Mouse (Mus musculus) lung, embryonic 16.5 days (tissue): ENCODE results near the gene Armc2. TPM values are rescaled to one million over a fixed set of nuclear protein-coding genes. Genes with fewer than 3 reads are reported as not detected.

ENCODE experiments used
- ATAC-seq: fragments of 200-750 bp; cut with Nextera tagmentation; 2 replicates; pipeline ENCODE4 v1.8.0; 2017; ENCODE audit warnings: low read depth, mild to moderate bottlenecking, moderate library complexity
- H3K27ac ChIP-seq: fragments of 300-500 bp; sonication (generic); 2 replicates; pipeline ENCODE4 v1.5.1; 2014; ENCODE audit warnings: mild to moderate bottlenecking, control low read depth, low read length
- H3K27me3 ChIP-seq: fragments of 300-500 bp; sonication (generic); 2 replicates; pipeline ENCODE4 v1.6.1; 2014; ENCODE audit warnings: low read depth, low read length, mixed read lengths; ENCODE audit not compliant: control insufficient read depth, insufficient read depth
- H3K36me3 ChIP-seq: fragments of 300-500 bp; sonication (generic); 2 replicates; pipeline ENCODE4 v1.6.1; 2014; ENCODE audit warnings: low read length; ENCODE audit not compliant: control insufficient read depth, insufficient read depth
- H3K4me1 ChIP-seq: fragments of 300-500 bp; sonication (generic); replicated peaks from 2 replicates; pipeline ENCODE4 v1.6.1; 2014; ENCODE audit warnings: low read length, mixed read lengths; ENCODE audit not compliant: control insufficient read depth, insufficient read depth
- H3K4me2 ChIP-seq: fragments of 300-500 bp; sonication (generic); 2 replicates; pipeline ENCODE4 v1.6.1; 2014; ENCODE audit warnings: low read depth, low read length, control low read depth
- H3K4me3 ChIP-seq: fragments of 300-500 bp; sonication (generic); 2 replicates; pipeline ENCODE4 v1.5.1; 2014; ENCODE audit warnings: mild to moderate bottlenecking, low read length, control low read depth
- H3K9ac ChIP-seq: fragments of 300-500 bp; sonication (generic); 2 replicates; pipeline ENCODE4 v1.6.1; 2014; ENCODE audit warnings: low read length, control low read depth
- H3K9me3 ChIP-seq: fragments of 300-500 bp; sonication (generic); 2 replicates; pipeline ENCODE4 v1.6.1; 2016; ENCODE audit warnings: low read length; ENCODE audit not compliant: control insufficient read depth
- WGBS: fragments of 180-500 bp; shearing (Covaris S2); extraction: QIAGEN DNeasy Blood & Tissue Kit; methylation state at CpG from one replicate; pipeline ENCODE4 v1.1.7; 2014; 5-methylcytosine and 5-hydroxymethylcytosine counted together
- polyA plus RNA-seq: library from polyadenylated mRNA; unstranded; fragments of >200 nt; fragmentation: Nextera tagmentation; extraction: Ambion mirVana; gene quantifications from 2 replicates; pipeline ENCODE4 v1.2.1, GENCODE M21; 2015

Gene Armc2
- polyA plus RNA-seq, 1 experiment from 2014 or later, result 2.0 TPM

DNA sequence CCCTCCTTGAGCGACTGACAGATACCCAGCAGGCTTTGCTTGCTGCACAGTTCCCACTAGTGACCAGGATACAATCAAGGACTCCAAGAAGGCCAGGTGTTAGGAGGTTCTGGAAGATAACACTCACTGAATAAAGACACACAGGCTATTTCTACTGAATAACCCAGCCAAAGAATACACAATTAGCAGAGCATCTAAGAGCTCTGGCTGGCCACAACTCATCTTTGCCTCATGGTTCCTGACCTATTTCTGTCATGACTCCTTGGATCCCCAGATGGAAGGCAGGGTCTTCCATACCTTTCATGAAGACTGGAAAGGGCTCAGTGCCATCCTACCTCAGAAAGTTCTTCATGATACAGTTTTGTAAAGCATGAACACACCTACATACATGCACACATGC lies 14.2 kb downstream of the Armc2 start:
- Histone ChIP-seq H3K4me2 (no peak overlapping the region), H3K4me1 (no peaks in the 10 kb centered on the region), H3K27ac (no peak overlapping the region), H3K9me3 (no peaks in the 10 kb centered on the region), H3K4me3 (no peak overlapping the region), H3K9ac (no peak overlapping the region), H3K36me3 (no peaks in the 10 kb centered on the region), H3K27me3 (no peaks in the 10 kb centered on the region)
- no peak for ATAC-seq
- 86% methylated on average over 1 of the region's 1 CpGs for WGBS

DNA sequence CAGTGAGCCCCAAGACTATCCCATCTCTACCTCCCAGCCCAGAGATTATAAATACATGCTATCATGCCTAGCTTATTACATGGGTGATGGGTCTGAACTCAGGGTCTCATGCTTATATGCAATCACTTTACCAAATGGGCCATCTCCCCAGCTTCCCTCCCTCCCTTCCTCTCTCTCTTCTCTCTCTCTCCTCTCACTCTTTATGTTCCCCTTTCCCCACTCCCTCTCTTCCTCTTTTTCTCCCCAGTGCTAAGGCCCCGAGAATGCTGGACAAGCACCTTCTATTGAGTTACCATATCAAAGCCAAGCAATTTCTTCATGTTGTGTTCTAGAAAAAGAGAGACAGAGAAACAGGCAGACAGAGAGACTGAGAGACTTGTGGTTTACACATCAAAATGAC lies 14.7 kb downstream of the Armc2 start:
- H3K36me3 ChIP-seq, result no peaks in the 10 kb centered on the region

DNA sequence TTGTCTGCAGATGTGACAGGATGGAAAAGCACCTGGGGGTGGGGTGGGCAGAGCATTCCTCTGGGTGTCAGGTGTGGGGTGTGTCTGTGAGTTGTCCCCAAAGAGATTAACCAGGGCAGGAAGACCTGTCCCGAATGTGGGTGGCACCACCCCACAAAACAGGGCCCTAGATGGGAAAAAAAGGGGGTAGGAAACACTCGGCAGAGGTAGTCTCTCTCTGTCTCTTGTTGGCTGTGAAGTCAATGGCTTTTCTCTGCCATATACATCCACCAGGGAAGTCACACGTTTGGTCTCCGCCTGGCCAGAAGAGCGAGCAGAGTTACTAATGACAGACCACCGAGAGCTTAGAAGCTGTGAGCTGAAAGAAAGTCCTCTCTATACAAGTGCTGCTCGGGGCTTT lies 15.8 kb downstream of the Armc2 start:
- ATAC-seq, result no peak
- H3K27me3 ChIP-seq, result no peaks in the 10 kb centered on the region
- 47% methylated on average over 7 of the region's 7 CpGs for WGBS
- H3K9ac ChIP-seq, result no peak overlapping the region
- no peaks in the 10 kb centered on the region for H3K9me3 ChIP-seq
- H3K4me2 ChIP-seq, result no peak overlapping the region
- H3K4me3 ChIP-seq, result no peak overlapping the region
- H3K36me3 ChIP-seq, result no peaks in the 10 kb centered on the region
- no peak overlapping the region for H3K27ac ChIP-seq
- no peaks in the 10 kb centered on the region for H3K4me1 ChIP-seq

More for the DNA sequence above, 14.7 kb downstream of the Armc2 start:
- no peak for ATAC-seq
- Histone ChIP-seq H3K9ac (no peak overlapping the region), H3K4me3 (no peak overlapping the region), H3K4me2 (no peak overlapping the region), H3K27ac (no peak overlapping the region), H3K4me1 (no peaks in the 10 kb centered on the region), H3K27me3 (no peaks in the 10 kb centered on the region), H3K9me3 (no peaks in the 10 kb centered on the region)
- WGBS, result 55% methylated on average over 1 of the region's 1 CpGs

- Histone ChIP-seq H3K4me3 (no peak overlapping the region), H3K9me3 (no peaks in the 10 kb centered on the region), H3K4me1 (no peaks in the 10 kb centered on the region), H3K9ac (no peak overlapping the region), H3K27me3 (no peaks in the 10 kb centered on the region), H3K27ac (no peak overlapping the region), H3K36me3 (no peaks in the 10 kb centered on the region), H3K4me2 (no peak overlapping the region)
- ATAC-seq, result no peak
- 88% methylated on average over 3 of the region's 3 CpGs for WGBS
These were observed 17.0 kb downstream of the Armc2 start for GRCm38 (mm10) chr10:42001260-42001659.

GRCm38 (mm10) chr10:41997691-41998178 lies 20.5 kb downstream of the Armc2 start:
- ATAC-seq, result peak; percentile 51
- H3K27ac ChIP-seq, result no peak overlapping the region
- no peaks in the 10 kb centered on the region for H3K9me3 ChIP-seq
- no peaks in the 10 kb centered on the region for H3K27me3 ChIP-seq
- H3K4me1 ChIP-seq, result no peaks in the 10 kb centered on the region; the same call in 1 of the 2 replicates
- no peaks in the 10 kb centered on the region for H3K36me3 ChIP-seq
- H3K4me2 ChIP-seq, result no peak overlapping the region
- WGBS, result 52% methylated on average over 1 of the region's 1 CpGs
- no peak overlapping the region for H3K4me3 ChIP-seq
- H3K9ac ChIP-seq, result no peak overlapping the region

GRCm38 (mm10) chr10:41996157-41996556 lies 22.1 kb downstream of the Armc2 start:
- Histone ChIP-seq H3K27me3 (no peaks in the 10 kb centered on the region), H3K4me1 (no peaks in the 10 kb centered on the region; the same call in none of the 2 replicates), H3K9ac (no peak overlapping the region), H3K4me2 (no peak overlapping the region), H3K27ac (no peak overlapping the region), H3K36me3 (no peaks in the 10 kb centered on the region), H3K4me3 (no peak overlapping the region), H3K9me3 (no peaks in the 10 kb centered on the region)
- ATAC-seq, result no peak
- 60% methylated on average over 8 of the region's 8 CpGs for WGBS

DNA sequence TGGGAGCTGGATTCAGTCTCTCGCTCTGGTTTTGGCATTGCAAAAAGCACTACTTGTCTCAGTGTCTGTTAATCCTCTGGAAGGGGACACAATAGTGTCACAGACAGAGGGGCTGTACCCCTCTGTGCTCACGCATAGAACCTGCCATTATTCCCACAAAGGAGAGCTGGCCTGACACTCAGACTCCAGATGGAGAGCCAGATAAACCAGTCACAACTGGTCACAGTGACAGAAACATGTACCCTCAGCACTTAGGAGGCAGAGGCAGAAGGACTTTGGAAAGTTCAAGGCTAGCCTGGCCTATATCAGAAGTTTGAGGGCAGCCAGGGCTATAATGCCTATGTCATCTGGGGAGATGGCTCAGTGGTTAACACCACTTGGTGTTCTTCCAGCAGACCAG lies 23.2 kb downstream of the Armc2 start:
- Histone ChIP-seq H3K4me3 (no peak overlapping the region), H3K27ac (no peak overlapping the region), H3K4me2 (no peak overlapping the region), H3K36me3 (no peaks in the 10 kb centered on the region), H3K27me3 (no peaks in the 10 kb centered on the region), H3K9ac (no peak overlapping the region), H3K9me3 (no peaks in the 10 kb centered on the region), H3K4me1 (peaks cover 4% of the 10 kb centered on the region)
- WGBS, result 77% methylated on average over 2 of the region's 2 CpGs
- ATAC-seq, result no peak

GRCm38 (mm10) chr10:41994578-41994977 lies 23.7 kb downstream of the Armc2 start:
- 54% methylated on average over 4 of the region's 4 CpGs for WGBS
- Histone ChIP-seq H3K4me2 (no peak overlapping the region), H3K4me3 (no peak overlapping the region), H3K27me3 (no peaks in the 10 kb centered on the region), H3K4me1 (peaks cover 4% of the 10 kb centered on the region), H3K9ac (no peak overlapping the region), H3K36me3 (no peaks in the 10 kb centered on the region), H3K27ac (no peak overlapping the region), H3K9me3 (no peaks in the 10 kb centered on the region)
- ATAC-seq, result no peak

DNA sequence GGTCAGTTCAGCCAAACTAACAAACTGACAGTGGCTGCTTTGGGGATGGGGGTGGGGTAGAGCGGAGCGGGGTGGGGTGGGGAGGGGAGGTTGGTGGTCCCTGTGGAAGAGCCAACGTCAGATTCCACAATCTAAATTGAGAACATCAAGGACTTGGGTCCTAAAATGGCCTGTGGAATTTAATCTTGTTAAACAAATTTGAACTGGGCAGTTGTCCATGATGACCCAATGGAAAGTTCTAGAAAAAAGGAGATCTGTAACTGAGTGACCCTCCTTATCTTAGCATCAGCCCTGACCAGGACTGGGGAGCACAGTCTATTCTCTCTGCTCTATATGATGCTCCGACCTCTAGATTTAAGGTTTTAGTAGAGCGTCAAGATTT lies 26.2 kb downstream of the Armc2 start:
- peak overlapping the region; percentile 77 for H3K27ac ChIP-seq
- H3K4me1 ChIP-seq, result peaks cover 4% of the 10 kb centered on the region
- no peak for ATAC-seq
- H3K9me3 ChIP-seq, result no peaks in the 10 kb centered on the region
- 57% methylated on average over 5 of the region's 5 CpGs for WGBS
- H3K4me3 ChIP-seq, result no peak overlapping the region
- no peak overlapping the region for H3K4me2 ChIP-seq
- no peaks in the 10 kb centered on the region for H3K27me3 ChIP-seq
- H3K9ac ChIP-seq, result no peak overlapping the region
- no peaks in the 10 kb centered on the region for H3K36me3 ChIP-seq
